Mouse (Mus musculus): ENCODE measurements around the gene Uvrag. TPM values are rescaled to one million over a fixed set of nuclear protein-coding genes. Genes with fewer than 3 reads are reported as not detected.

Gene Uvrag
- polyA plus RNA-seq, 1 experiment = 45.9 TPM

DNA sequence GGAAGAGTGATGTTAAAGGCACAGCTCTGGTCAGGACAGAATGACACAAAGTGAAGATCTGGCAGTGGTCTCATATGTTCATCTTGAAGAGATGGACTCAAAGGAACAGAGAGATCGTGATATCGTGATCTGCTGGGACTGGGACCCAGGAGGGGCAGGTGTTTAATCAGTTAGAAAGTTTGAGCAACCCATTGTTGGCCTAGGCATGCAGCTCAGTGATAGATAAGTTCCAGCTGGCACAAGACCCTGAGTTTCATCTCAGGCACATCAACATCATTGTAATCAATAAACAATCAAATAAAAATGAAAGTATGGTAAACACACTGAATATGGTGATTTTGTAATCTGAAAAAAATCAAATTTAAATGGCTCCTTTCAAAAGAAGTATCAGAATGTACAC is 43.8 kb downstream of the Uvrag start:
- 89% methylated on average over 2 of the region's 2 CpGs for WGBS
- Histone ChIP-seq H3K36me3 (ENCODE audit: control insufficient read depth, insufficient read depth, low read length) (peaks cover 21% of the 10 kb centered on the region), H3K4me1 (ENCODE audit: control insufficient read depth, insufficient read depth, insufficient read length) (peaks cover 7% of the 10 kb centered on the region; the same call in 1 of the 2 replicates), H3K4me3 (ENCODE audit: extremely low read depth, insufficient read depth, insufficient read length) (no peak overlapping the region), H3K27me3 (ENCODE audit: control insufficient read depth, insufficient read depth, low read length) (no peaks in the 10 kb centered on the region), H3K27ac (ENCODE audit: insufficient read depth, low read length) (no peak overlapping the region)
- TF ChIP-seq POLR2A (IDR thresholded peaks at IDR 0.05; ENCODE audit: low read depth, low read length) (no peak), CTCF (IDR thresholded peaks at IDR 0.05; ENCODE audit: extremely low read depth, insufficient read depth, insufficient read length, insufficient replicate concordance) (no peak)
- no peak for DNase-seq (ENCODE audit: low read depth in 1 of 2, low spot score in 2 of 2)

DNA sequence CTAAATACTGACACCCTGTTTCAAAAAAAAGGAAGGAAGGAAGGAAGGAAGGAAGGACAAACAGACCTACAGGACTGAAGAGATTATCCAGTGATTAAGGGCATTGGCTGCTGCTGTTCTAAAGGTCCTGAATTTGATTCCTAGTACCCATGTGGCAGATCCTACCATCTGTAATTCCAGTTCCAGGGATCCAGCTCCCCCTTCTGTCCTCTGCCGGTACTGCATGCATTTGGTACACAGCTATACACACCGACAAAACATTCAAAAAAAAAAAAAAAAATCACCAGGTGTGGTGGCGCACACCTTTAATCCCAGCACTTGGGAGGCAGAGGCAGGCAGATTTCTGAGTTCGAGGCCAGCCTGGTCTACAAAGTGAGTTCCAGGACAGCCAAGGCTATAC is 45.8 kb downstream of the Uvrag start:
- Histone ChIP-seq H3K27ac (ENCODE audit: insufficient read depth, low read length) (no peak overlapping the region), H3K4me3 (ENCODE audit: extremely low read depth, insufficient read depth, insufficient read length) (no peak overlapping the region), H3K27me3 (ENCODE audit: control insufficient read depth, insufficient read depth, low read length) (no peaks in the 10 kb centered on the region), H3K4me1 (ENCODE audit: control insufficient read depth, insufficient read depth, insufficient read length) (no peaks in the 10 kb centered on the region), H3K36me3 (ENCODE audit: control insufficient read depth, insufficient read depth, low read length) (peaks cover 21% of the 10 kb centered on the region)
- peak; percentile 32 to 39 for DNase-seq (ENCODE audit: low read depth in 1 of 2, low spot score in 2 of 2)
- 67% methylated on average over 4 of the region's 4 CpGs for WGBS
- no peak for TF ChIP-seq POLR2A (IDR thresholded peaks at IDR 0.05; ENCODE audit: low read depth, low read length)
- peak; percentile 22; the same call in 1 of the 2 replicates for TF ChIP-seq CTCF (IDR thresholded peaks at IDR 0.05; ENCODE audit: extremely low read depth, insufficient read depth, insufficient read length, insufficient replicate concordance)

DNA sequence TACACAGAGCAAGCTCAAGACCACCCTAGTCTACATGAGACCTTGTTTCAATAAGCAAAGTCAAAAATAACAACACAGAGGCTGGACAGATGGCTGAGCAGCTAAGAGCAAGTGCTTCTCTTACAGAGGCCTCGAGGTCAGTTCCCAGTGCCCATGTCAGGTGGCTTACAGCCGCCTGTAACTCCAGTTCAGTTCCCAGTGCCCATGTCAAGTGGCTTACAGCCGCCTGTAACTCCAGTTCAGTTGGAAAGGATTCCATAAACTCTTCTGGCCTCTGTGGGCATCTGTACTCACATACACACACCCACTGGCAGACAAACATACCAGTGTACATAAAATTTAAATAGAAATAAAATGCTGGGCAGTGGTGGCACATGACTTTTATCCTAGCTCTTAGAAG is 46.6 kb downstream of the Uvrag start:
- no peak overlapping the region for H3K27ac ChIP-seq (ENCODE audit: insufficient read depth, low read length)
- no peaks in the 10 kb centered on the region for H3K4me1 ChIP-seq (ENCODE audit: control insufficient read depth, insufficient read depth, insufficient read length)
- 94% methylated on average over 3 of the region's 3 CpGs for WGBS
- no peak overlapping the region for H3K4me3 ChIP-seq (ENCODE audit: extremely low read depth, insufficient read depth, insufficient read length)
- peaks cover 20% of the 10 kb centered on the region for H3K36me3 ChIP-seq (ENCODE audit: control insufficient read depth, insufficient read depth, low read length)
- DNase-seq (ENCODE audit: low read depth in 1 of 2, low spot score in 2 of 2) = no peak
- no peaks in the 10 kb centered on the region for H3K27me3 ChIP-seq (ENCODE audit: control insufficient read depth, insufficient read depth, low read length)
- no peak for TF ChIP-seq CTCF (IDR thresholded peaks at IDR 0.05; ENCODE audit: extremely low read depth, insufficient read depth, insufficient read length, insufficient replicate concordance)
- no peak for TF ChIP-seq POLR2A (IDR thresholded peaks at IDR 0.05; ENCODE audit: low read depth, low read length)

DNA sequence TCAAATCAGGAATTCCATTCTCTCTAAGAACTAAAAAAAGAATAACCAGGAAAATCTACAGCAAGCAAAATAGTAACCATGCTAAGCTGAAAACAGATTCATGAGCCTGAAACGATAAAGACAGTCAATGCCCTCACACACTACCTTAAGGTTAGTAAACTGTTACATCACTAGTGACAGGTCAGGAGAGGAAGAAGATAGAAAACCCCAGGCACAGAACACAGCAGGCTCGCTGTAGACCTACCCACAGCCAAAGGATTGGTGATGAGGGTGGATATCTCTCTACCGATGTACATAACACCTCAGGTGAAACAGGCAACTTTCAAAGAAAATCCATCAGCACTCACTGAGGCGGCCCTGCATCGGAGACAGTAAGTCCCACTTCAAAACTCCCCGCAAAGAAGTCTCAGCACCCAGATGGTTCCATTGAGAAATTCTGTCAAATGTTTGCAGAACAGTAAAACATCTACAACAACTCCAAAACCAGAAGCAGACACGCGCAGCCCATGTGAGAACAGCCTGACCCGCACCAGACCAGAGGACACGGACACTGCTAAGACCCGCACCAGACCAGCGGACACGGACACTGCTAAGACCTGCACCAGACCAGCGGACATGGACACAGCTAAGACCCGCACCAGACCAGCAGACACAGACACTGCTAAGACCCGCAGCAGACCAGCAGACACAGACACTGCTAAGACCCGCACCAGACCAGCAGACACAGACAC is 48.9 kb downstream of the Uvrag start:
- H3K27ac ChIP-seq (ENCODE audit: insufficient read depth, low read length) = no peak overlapping the region
- no peaks in the 10 kb centered on the region; the same call in 1 of the 2 replicates for H3K4me1 ChIP-seq (ENCODE audit: control insufficient read depth, insufficient read depth, insufficient read length)
- WGBS = 93% methylated on average over 17 of the region's 17 CpGs
- no peak for DNase-seq (ENCODE audit: low read depth in 1 of 2, low spot score in 2 of 2)
- no peaks in the 10 kb centered on the region for H3K27me3 ChIP-seq (ENCODE audit: control insufficient read depth, insufficient read depth, low read length)
- TF ChIP-seq CTCF (IDR thresholded peaks at IDR 0.05; ENCODE audit: extremely low read depth, insufficient read depth, insufficient read length, insufficient replicate concordance) = no peak
- no peak for TF ChIP-seq POLR2A (IDR thresholded peaks at IDR 0.05; ENCODE audit: low read depth, low read length)
- H3K4me3 ChIP-seq (ENCODE audit: extremely low read depth, insufficient read depth, insufficient read length) = no peak overlapping the region
- H3K36me3 ChIP-seq (ENCODE audit: control insufficient read depth, insufficient read depth, low read length) = peaks cover 12% of the 10 kb centered on the region; the same call in 1 of the 2 replicates

DNA sequence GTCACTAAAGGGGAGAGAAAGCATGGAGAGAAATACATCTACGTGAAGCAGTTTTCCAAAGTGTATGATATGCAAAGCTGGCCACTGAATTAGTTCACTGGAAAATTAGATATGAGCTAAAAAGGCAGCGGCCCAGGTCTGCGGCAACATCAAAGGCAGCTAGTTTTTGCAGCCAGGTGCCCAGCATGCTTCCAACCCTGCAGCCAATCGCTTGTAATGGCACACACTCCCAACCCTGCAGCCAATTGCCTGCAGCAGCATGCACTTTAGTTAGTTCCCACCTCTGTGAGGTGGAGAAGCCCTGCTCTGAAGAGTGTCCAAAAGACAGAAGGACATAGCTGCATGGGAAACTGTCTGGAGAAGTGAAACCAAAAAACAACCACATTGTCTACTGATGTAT is 51.2 kb downstream of the Uvrag start:
- Histone ChIP-seq H3K27ac (ENCODE audit: insufficient read depth, low read length) (no peak overlapping the region), H3K27me3 (ENCODE audit: control insufficient read depth, insufficient read depth, low read length) (no peaks in the 10 kb centered on the region), H3K36me3 (ENCODE audit: control insufficient read depth, insufficient read depth, low read length) (peaks cover 12% of the 10 kb centered on the region), H3K4me1 (ENCODE audit: control insufficient read depth, insufficient read depth, insufficient read length) (peaks cover 4% of the 10 kb centered on the region; the same call in 1 of the 2 replicates), H3K4me3 (ENCODE audit: extremely low read depth, insufficient read depth, insufficient read length) (no peak overlapping the region)
- DNase-seq (ENCODE audit: low read depth in 1 of 2, low spot score in 2 of 2) = no peak
- no peak for TF ChIP-seq CTCF (IDR thresholded peaks at IDR 0.05; ENCODE audit: extremely low read depth, insufficient read depth, insufficient read length, insufficient replicate concordance)
- no peak for TF ChIP-seq POLR2A (IDR thresholded peaks at IDR 0.05; ENCODE audit: low read depth, low read length)
- WGBS = 91% methylated on average over 4 of the region's 4 CpGs

DNA sequence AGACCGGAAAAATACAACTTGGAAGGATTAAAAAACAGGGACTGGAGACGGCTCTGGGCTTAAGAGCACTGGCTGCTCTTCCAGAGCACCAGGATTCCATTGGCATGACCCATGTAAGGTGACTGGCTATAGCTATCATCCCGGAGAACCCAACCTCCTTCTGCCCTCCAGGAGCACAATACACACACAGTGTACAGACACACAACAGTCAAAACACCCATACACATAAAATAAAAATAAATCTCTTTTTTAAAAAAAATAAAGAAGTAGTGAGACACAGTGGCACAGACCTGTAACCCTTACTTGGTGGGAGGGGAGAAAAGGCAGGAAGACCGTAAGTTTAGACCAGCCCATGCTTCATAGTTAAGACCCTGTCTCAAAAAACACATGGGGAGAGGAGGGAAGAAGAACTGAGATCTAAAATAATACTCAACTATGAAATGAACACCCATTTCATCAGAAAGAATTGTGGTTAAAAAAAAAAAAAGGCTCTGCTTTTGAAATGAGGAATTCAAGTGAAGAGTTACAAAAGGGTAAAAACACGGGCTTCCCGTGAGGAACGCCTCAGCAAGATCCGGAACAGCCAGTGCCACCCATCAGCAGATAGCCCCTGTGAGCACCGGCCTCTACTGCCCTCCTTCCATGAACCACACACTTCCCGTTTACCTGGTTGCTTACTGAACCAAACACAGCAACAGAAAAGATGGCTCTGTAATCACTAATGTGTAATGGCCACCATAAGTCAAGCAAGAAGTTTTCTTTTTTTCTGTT is 52.2 kb downstream of the Uvrag start:
- H3K27ac ChIP-seq (ENCODE audit: insufficient read depth, low read length) = no peak overlapping the region
- H3K36me3 ChIP-seq (ENCODE audit: control insufficient read depth, insufficient read depth, low read length) = peaks cover 11% of the 10 kb centered on the region
- H3K4me1 ChIP-seq (ENCODE audit: control insufficient read depth, insufficient read depth, insufficient read length) = peaks cover 4% of the 10 kb centered on the region; the same call in 1 of the 2 replicates
- WGBS = 74% methylated on average over 10 of the region's 10 CpGs
- no peak for DNase-seq (ENCODE audit: low read depth in 1 of 2, low spot score in 2 of 2)
- H3K4me3 ChIP-seq (ENCODE audit: extremely low read depth, insufficient read depth, insufficient read length) = no peak overlapping the region
- TF ChIP-seq CTCF (IDR thresholded peaks at IDR 0.05; ENCODE audit: extremely low read depth, insufficient read depth, insufficient read length, insufficient replicate concordance) (no peak), POLR2A (IDR thresholded peaks at IDR 0.05; ENCODE audit: low read depth, low read length) (no peak)
- H3K27me3 ChIP-seq (ENCODE audit: control insufficient read depth, insufficient read depth, low read length) = no peaks in the 10 kb centered on the region
